Mouse (Mus musculus): ENCODE measurements around the gene Klf7.

DNA sequence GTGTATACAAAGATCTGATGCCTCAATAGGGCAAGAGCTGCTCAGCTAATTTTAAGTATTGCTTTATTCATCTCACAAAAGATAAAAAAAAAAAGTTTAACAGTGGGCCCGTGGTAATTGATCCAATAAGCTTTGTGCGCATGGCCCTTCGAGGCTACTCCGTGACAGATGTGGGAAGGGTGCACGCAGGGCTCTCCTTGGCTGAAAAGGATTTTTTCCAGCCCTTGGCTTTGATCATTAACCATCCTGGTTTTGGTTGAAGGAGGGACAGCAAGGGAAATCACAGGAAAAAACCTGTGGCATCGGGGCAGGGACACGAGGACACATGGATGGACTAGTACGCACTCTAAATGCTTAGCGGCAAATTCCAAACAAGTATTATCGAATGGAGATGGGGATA, 60.6 kb downstream of the Klf7 start:
- no peak for TF ChIP-seq CTCF (IDR thresholded peaks at IDR 0.05; ENCODE audit: low read depth)
- no peak for TF ChIP-seq EP300 (IDR thresholded peaks at IDR 0.05; ENCODE audit: low read depth)

All from liver, embryonic 14.5 days (tissue).